Mouse (Mus musculus) G1E (cell line): ENCODE measurements around the gene Zfp984. TPM values are rescaled to one million over a fixed set of nuclear protein-coding genes. Genes with fewer than 3 reads are reported as not detected.
A peak's percentile ranks its signal among the peaks of the same experiment; 100 is the strongest.
"Not testable (repeated sequence)": the region's sequence is repeated elsewhere in the genome, so short reads cannot be mapped to it uniquely, and the experiment has no call there.

Experiments used
- ATAC-seq: 2 replicates; pipeline ENCODE4 v1.8.0; 2016; ENCODE audit warnings: mild to moderate bottlenecking; ENCODE audit not compliant: insufficient number of reproducible peaks, poor library complexity, low FRiP score, severe bottlenecking; ENCODE audit errors: extremely low read depth
- DNase-seq: peaks from one replicate; pipeline ENCODE4 v3.0.0; 2012; ENCODE audit warnings: low spot score
- H3K27me3 ChIP-seq: 2 replicates; pipeline ENCODE4 v1.6.1; 2012; ENCODE audit warnings: mild to moderate bottlenecking, low read length, inconsistent platforms; ENCODE audit not compliant: insufficient read depth
- H3K36me3 ChIP-seq: replicated peaks from 2 replicates; pipeline ENCODE3; 2012; ENCODE audit warnings: mild to moderate bottlenecking, inconsistent platforms
- H3K4me1 ChIP-seq: 2 replicates; pipeline ENCODE4 v1.6.1; 2012; ENCODE audit warnings: low read depth, low read length, inconsistent platforms, mixed read lengths; ENCODE audit not compliant: insufficient read depth
- H3K4me3 ChIP-seq: 2 replicates; pipeline ENCODE4 v1.5.1; 2012; ENCODE audit warnings: low read depth, mild to moderate bottlenecking, inconsistent platforms, low read length, moderate library complexity, mixed read lengths
- H3K9me3 ChIP-seq: replicated peaks from 2 replicates; pipeline ENCODE4 v1.6.1; 2012; ENCODE audit warnings: inconsistent platforms
- CTCF ChIP-seq: IDR thresholded peaks from 2 replicates; pipeline ENCODE4 v1.5.1; 2012; ENCODE audit warnings: low read depth, low read length, inconsistent platforms, mixed read lengths
- GATA1 ChIP-seq: IDR thresholded peaks from 2 replicates; pipeline ENCODE4 v1.6.1; 2012; ENCODE audit warnings: borderline replicate concordance, low read length, inconsistent platforms, mixed read lengths
- GATA2 ChIP-seq: IDR thresholded peaks from 2 replicates; pipeline ENCODE4 v1.6.1; 2012; ENCODE audit warnings: low read depth, low read length, inconsistent platforms, borderline replicate concordance
- POLR2AphosphoS5 ChIP-seq: IDR thresholded peaks from 2 replicates; pipeline ENCODE4 v1.6.1; 2012; ENCODE audit warnings: low read depth, low read length, inconsistent platforms; ENCODE audit not compliant: insufficient replicate concordance
- TAL1 ChIP-seq: conservative IDR thresholded peaks from 2 replicates; pipeline ENCODE4 v1.6.1; 2012; ENCODE audit warnings: low read depth, low read length, inconsistent platforms, mixed read lengths
- polyA plus RNA-seq: library from polyadenylated mRNA; stranded (reverse); fragments of >175 nt; gene quantifications from 2 replicates; pipeline ENCODE4 v1.2.3, GENCODE M21; 2012
- total RNA-seq, 2 experiments: library from RNA; stranded (forward) in 1 of 2; stranded (reverse) in 1 of 2; fragments of 200-1000 nt in 1 of 2; fragments of >200 nt in 1 of 2; fragmentation: Nextera tagmentation in 1 of 2; gene quantifications; 2 replicates each; pipeline ENCODE4 v1.2.3; 2014 to 2017

Gene Zfp984
- total RNA-seq (2014; fragmentation: Nextera tagmentation) (121 and 143 TPM in 2 replicates), total RNA-seq (2017) (27.0 and 36.5 TPM in 2 replicates), polyA plus RNA-seq (1.8 and 2.5 TPM in 2 replicates)

DNA sequence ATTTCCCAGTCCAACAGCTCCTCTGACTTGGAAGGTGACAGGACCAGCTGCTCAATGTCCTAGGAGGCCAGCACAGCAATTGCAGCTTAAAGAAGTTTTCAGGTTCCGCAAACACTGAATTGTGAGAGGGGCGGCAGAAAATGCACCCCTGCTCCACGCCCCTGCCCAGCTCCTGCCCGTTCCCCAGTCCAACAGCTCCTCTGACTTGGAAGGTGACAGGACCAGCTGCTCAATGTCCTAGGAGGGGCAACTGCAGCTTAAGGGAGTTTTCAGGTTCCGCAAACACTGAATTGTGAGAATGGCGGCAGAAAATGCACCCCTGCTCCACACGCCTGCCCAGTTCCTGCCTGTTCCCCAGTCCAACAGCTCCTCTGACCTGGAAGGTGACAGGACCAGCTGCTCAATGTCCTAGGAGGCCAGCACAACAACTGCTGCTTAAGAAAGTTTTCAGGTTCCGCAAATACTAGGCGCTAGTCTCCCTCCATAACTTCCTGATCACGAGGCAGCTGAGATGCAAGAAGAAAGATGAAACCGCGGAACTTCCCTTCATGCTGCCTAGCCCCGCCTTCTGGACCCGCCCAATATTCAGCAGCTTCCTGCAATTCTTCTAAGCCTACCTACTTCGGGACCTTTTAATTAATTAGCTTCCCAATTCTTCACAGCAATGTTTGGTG is at the start of gene Zfp984:
Zfp984 (minus strand) TSS at position 497 of the 674 bp plus-strand sequence.
- H3K9me3 ChIP-seq, H3K4me1 ChIP-seq, H3K36me3 ChIP-seq, H3K27me3 ChIP-seq, DNase-seq: not testable (repeated sequence)
- ATAC-seq: peak; percentile 74; the same call in 1 of the 2 replicates
- H3K4me3 ChIP-seq: peak within 1 kb of the TSS; percentile 69

DNA sequence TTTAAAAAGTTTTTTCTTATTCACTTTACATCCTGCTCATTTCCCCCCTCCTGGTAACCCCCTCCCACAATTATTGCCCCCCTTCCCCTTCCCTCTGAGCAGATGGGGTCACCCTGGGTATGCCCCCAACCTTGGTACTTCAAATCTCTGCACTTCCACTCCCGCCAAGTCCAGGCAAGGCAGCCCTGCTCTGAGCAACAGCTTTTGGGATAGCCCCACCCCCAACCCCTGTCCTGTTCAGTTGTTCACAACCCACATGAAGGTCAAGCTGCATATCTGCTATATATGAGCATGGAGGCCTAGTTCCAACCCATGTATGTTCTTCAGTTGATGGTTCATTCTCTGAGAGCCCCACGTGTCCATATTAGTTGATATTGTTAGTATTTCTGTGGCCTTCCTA is 41.2 kb upstream of the Zfp984 start:
- Histone ChIP-seq H3K4me1 (peaks cover 19% of the 10 kb centered on the region), H3K27me3 (no peaks in the 10 kb centered on the region), H3K36me3 (peaks cover 8% of the 10 kb centered on the region), H3K9me3 (no peaks in the 10 kb centered on the region), H3K4me3 (no peak overlapping the region)
- ATAC-seq: no peak
- no peak for TF ChIP-seq GATA1
- no peak for TF ChIP-seq POLR2AphosphoS5
- TF ChIP-seq GATA2: no peak
- no peak for DNase-seq

DNA sequence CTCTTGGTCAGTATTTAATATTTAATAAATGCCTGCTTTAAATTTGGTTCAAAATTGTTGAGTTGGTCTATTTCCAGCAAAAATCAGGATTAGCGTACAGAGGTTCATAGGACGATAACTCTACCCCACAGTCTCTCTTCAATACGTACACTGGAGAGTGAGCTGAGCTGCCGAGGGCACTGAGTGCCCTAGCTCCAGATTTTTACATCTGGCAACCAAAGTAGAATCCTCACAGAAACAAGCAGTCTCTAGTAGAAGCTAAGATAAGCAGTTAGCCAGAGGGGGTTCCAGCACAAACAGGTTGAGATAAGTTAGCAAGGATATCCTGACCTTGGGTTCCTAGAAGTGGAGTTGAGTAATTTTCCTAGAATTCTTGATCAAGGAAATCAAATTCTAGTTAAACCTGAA is 39.0 kb upstream of the Zfp984 start:
- Histone ChIP-seq H3K4me3 (peak overlapping the region; percentile 82), H3K27me3 (no peaks in the 10 kb centered on the region), H3K4me1 (peaks cover 19% of the 10 kb centered on the region), H3K9me3 (no peaks in the 10 kb centered on the region), H3K36me3 (peaks cover 14% of the 10 kb centered on the region)
- no peak for DNase-seq
- ATAC-seq: peak; percentile 36; the same call in 1 of the 2 replicates
- no peak for TF ChIP-seq TAL1

DNA sequence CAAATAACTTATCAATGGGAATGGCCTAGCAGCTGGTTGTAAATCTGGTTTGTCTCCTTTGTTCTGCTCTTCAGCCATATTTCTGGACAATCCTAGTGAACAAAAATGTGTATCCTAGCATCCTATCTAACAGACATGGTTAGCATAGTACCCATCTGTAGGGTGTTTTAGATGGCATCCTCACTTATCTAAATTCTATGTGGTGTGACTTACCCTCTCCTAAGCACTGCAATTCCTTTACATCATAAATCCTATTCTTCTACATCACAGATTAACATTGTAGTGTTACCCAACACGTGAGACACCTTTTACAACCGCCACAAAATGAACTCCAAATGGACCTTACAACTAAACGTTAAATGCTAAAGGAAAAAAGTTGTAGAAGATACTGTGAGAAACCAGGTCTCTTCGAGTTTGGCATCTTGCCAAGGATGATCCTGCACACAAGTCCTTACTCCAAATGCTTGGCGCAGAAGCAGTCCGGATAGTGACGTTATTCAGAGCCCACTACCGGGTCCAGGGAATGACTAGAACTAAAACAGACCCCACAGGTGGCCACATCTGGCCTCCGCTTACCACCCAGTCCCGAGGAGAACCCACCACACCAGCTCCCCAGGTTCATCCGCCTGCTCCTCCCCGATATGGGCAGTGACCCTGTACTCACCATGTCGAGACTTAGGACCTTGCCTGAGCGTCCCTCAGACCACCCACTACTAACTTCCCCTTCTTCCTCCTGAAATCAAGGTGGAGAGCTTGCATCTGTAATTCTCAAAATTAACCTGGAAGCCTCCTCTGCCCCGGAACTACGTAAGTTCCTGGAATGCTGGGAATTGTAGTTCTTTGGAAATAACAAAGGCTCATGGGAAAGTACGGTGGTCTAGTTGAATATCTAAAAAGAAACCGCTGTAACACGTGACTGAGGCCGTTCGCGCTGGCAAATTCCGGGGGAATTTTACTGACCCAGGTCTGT is 38.3 kb upstream of the Zfp984 start, which contains the start of gene Zfp933:
Zfp933 (minus strand) TSS at position 753 of the 970 bp plus-strand sequence.
- Histone ChIP-seq H3K36me3 (peaks cover 21% of the 10 kb centered on the region), H3K4me3 (peak within 1 kb of the TSS; percentile 82), H3K4me1 (peaks cover 19% of the 10 kb centered on the region), H3K27me3 (no peaks in the 10 kb centered on the region), H3K9me3 (no peaks in the 10 kb centered on the region)
- peak; percentile 69 for ATAC-seq
- peak; percentile 39 for DNase-seq
- TF ChIP-seq CTCF (no peak), TAL1 (no peak), GATA1 (no peak), POLR2AphosphoS5 (no peak), GATA2 (no peak)

DNA sequence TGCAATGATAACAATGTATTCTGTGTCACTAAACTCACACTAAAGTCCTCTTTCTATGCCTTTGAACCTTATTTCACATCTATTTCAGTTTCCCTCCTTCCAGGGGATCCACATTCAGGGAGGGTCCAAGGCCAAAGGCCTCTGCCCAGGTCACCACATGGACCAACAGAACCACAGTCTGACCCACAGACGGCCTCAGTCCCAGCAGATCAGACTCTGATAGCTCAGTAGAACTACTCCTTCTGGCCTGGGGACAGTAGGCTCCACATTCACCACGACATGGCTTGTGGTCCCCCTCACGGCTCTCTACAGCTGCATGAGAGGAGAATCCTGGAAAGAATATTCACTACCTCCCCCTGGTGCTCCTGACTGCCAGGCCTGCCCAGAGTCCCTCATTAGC is 33.3 kb upstream of the Zfp984 start:
- no peak for TF ChIP-seq GATA2
- no peak for TF ChIP-seq GATA1
- no peak for TF ChIP-seq CTCF
- TF ChIP-seq TAL1: no peak
- no peak for TF ChIP-seq POLR2AphosphoS5
- Histone ChIP-seq H3K4me3 (no peak overlapping the region), H3K36me3 (peaks cover 22% of the 10 kb centered on the region), H3K4me1 (peaks cover 4% of the 10 kb centered on the region), H3K9me3 (no peaks in the 10 kb centered on the region), H3K27me3 (no peaks in the 10 kb centered on the region)
- DNase-seq (no peak), ATAC-seq (no peak)

DNA sequence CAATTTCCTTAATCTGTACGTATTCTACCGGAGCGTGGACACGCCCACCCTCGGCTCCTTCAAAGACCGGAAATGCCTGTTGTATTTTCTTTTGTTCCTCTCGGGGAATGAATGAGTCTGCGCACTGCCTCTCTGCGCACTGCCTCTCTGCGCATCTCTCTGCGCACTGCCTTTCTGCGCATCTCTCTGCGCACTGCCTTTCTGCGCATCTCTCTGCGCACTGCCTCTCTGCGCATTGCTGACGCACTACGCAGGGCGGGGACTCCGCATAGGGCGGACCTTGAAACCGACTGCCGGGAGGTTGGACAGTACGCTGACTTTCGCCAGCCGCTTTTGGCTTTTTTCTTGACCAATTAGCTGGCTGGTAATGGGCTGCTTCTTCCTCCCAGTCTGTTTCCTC is 29.7 kb upstream of the Zfp984 start:
- H3K4me1 ChIP-seq, ATAC-seq, DNase-seq: not testable (repeated sequence)

DNA sequence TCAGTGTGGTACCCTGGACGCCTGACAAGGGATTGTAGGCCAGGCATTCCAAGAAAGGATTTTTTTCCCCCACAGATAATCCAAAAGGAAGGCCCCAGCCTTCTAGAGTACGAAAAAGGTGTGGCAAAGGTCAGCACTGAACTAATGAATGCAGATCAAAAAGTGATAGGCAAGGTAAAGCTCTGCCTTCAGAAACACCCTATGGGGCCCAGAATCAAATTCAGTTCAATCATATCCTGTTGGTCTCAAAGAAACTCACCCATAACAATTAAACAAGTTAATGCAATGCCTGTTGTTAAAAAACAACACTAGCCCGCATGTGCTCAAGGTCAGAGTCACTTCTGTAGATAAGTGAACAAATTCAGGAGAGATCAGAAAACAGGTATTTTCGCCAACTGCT is 14.8 kb upstream of the Zfp984 start:
- peaks cover 24% of the 10 kb centered on the region for H3K36me3 ChIP-seq
- H3K27me3 ChIP-seq: no peaks in the 10 kb centered on the region
- H3K4me1 ChIP-seq: no peaks in the 10 kb centered on the region
- DNase-seq (no peak), ATAC-seq (no peak)
- H3K4me3 ChIP-seq: no peak overlapping the region
- peaks cover 32% of the 10 kb centered on the region for H3K9me3 ChIP-seq
- TF ChIP-seq POLR2AphosphoS5 (no peak), GATA1 (no peak), GATA2 (no peak), TAL1 (no peak), CTCF (no peak)

More for the DNA sequence above, 29.7 kb upstream of the Zfp984 start:
- H3K9me3 ChIP-seq, H3K27me3 ChIP-seq, H3K4me3 ChIP-seq: not testable (repeated sequence)
- H3K36me3 ChIP-seq: peaks cover 18% of the 10 kb centered on the region

DNA sequence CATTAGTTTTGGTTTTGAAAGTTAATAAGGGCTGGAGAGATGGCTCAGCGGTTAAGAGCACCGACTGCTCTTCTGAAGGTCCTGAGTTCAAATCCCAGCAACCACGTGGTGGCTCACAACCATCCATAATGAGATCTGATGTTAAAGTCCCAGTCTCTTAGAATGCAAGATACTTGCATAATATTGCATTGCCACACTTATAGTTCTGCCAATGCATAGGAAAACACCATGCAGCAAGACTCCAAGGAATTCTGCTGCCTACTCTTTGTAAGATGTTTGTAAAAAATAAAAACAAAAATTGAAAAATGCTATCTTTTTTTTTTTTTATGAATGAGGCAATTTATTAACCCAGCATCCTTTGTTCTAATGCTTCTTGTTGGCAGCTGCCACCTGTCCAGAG is 11.8 kb upstream of the Zfp984 start:
- ATAC-seq, H3K4me3 ChIP-seq, H3K36me3 ChIP-seq, H3K27me3 ChIP-seq, DNase-seq, H3K4me1 ChIP-seq: not testable (repeated sequence)
- peaks cover 32% of the 10 kb centered on the region for H3K9me3 ChIP-seq

DNA sequence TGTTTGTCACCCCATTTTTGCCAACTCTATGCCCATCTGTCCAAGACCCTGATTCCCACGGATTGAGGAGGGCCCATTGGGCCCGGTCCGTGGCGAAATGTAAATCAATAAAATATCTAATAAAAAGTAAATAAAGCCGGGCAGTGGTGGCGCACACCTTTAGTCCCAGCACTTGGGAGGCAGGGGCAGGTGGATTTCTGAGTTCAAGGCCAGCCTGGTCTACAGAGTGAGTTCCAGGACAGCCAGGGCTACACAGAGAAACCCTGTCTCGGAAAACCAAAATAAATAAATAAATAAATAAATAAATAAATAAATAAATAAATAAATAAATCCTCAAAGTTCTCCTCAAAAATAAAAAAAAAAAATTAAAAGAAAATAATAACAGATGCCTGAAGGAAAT is 10.1 kb upstream of the Zfp984 start:
- not testable (repeated sequence) for H3K4me3 ChIP-seq, DNase-seq, H3K27me3 ChIP-seq, H3K4me1 ChIP-seq, ATAC-seq, H3K36me3 ChIP-seq
- H3K9me3 ChIP-seq: peaks cover 21% of the 10 kb centered on the region
